Mouse (Mus musculus) layer of hippocampus, adult 11-12 months (tissue): ENCODE data around the gene Coasy.

Experiments used
- DNase-seq: peaks from one replicate; pipeline ENCODE4 v3.0.0; 2022; ENCODE audit warnings: low spot score

Coasy gene

DNA sequence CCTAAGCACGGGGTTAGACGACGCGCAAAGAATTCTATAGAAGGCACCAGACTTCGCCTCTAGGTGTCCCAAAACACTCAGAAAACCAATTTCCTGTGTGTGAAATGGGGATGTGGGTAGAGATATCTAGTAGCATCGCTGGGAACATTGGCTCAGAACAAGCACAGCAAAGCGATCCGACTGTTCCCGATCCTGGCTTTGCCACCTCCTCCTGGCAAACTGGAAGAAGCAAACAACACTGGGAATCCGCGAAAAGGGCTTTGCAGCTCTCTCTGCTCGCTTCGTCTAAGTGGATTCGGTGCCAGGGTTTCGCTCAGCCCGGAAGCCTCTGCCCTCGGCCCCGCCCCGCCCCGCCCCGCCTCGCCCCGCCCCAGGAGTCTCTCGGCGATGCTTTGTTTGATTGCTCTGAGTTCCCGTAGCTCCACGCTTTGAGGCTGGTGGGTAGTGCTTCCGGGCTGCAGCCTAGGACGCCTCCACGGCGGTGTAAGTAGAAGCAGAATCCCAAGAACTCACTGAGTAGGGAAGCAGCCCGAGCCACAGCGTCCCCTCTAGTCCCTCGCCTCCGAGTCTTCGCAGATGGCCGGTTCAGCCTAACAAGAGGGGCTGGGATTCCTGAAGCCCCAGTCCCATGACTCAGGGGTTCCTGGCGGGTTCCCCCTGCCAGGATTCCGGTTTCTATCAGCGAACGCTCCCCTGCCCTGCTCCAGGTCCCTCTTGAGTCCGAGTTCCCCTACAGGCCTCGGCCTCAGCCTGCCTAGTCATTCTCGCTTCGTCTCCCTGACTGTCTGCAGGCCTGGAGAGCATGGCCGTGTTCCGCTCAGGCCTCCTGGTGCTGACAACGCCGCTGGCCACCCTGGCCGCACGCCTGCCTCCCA is at the start of gene Coasy:
TSS of gene Coasy (plus strand) at position 358 of the 875 bp plus-strand sequence.
- peak; percentile 88 for DNase-seq

DNA sequence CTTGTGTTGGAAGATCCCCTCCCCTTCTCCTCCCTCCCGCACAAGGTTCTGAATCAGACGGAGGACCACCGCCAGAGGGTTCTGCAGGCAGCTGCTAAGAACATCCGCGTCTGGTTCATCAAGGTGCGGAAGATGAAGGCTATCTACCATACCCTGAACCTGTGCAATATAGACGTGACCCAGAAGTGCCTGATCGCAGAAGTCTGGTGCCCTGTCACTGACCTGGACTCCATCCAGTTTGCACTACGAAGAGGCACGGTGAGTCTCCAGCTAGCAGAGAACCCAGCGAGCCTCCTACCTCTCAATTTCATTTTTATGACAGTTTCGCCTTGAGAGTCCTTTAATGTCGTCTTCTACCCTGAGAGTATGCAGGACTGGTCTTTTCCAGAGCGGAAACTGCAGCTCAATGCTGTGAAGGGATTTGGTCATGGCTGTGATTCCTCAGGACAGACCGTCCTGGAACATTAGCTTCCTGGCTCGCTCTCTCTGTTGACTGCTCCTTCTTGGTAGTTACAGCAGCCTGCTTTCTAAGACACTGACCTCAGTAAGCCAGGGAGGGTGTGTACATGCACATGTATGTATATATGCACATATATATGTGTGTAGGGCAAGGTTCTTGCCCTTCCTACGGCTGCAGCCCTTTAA is 48.4 kb upstream of the Coasy start:
- DNase-seq = no peak

DNA sequence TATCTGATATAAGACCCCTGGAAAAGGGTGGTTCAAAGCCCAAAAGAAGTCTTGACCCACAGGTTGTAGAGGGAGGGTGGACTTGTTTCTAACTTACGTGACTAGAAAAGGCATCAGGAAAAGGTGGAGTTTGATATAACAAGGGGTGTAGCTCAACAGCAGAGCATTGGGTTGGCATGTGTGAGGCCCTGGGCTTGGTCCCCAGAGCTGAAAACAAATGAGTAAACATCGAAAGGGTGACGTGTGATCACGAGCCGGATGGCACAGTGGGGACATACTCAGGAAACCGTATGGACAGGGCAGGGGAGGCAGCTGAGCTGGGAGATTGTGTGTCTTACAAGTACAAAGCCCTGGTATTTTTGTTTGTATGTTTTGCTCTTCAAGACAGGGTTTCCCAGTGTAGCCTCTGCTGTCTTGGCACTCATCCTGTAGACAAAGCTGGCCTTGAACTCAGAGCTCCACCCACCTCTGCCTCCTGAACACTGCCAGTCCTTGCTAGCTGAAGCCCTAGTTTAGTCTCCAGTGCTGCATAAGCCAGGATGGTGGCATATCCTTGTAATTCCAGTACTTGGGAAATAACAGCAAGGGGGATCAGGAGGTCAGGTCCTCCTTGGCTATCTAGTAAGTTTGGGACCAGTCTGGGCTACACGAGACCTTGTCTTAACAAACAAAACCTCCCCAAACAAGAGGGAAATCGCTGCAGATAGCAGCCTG is 47.6 kb upstream of the Coasy start:
- no peak for DNase-seq

DNA sequence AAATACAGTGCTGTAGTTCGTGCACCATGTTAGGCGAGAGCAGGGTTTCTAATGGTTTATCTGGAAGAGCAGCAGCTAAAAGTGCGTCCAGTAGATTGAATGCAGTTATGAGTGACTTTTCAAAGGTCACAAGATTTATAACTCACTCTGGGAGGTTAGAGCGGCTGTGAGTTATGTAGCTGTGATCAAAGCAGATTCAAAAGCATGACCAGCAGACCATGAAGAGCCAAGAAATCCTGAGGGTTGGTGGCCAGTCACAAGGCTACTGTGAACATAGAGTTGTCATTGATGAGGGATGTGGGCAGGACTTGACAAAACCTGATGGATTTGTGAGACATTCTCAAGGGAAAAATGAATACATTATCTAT is 47.1 kb upstream of the Coasy start:
- DNase-seq = no peak

DNA sequence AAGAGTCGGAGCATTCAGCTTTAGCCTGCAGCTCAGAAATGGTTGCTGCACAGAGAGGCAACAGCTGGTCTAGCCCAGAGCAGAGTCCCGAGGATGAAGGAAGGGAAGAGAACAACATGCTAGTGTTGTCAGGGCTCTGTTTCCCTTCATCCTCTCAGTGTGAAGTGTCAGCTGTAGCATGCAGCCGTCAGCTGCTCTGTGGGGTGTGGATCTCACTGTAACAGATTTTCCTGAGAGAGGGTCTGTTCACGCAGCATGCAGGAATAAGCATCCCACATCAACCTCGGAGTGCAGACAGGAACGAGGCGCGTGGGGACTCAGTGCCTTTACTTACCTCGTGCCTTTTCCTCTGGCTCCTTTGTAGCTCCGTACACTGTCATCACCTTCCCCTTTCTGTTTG is 44.6 kb upstream of the Coasy start:
- no peak for DNase-seq

DNA sequence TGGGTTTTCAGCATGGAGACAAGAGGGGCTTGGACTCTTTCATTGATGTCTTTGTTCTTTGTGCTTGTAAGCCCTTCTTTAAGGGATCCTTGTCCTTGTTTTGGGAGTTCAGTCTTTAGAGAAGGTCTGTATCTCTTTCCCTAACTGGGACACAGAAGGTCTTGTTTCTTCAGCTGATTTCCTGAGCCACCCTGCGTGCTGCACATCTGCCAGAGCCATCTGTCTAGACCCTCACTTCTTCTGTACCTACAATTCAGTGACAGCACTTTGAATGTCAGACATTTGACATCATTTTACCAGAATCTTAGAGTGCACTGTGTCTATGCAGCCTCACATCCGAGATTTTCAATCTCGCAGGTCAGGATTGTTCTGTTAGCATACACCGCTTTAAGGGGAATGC is 36.5 kb upstream of the Coasy start:
- DNase-seq = no peak

DNA sequence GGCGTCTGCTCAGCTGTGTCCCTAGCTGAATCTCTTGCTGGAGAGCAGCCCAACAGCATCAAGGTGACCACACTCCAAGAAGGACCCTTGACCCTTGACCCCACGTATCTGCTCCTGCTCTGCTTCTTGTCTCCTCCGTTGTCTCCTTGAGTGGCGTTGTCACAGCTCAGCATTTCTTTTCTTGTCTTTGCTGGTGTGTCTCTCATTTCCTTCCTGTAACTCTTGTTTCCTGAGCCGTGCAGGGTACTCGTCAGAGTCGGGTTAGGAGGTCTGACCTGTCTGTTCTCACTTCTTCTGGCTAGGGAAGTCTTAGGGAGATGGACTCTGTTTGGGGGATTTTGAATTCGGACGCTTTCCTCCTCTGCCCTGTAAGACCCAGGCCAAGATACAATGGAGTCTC is 35.9 kb upstream of the Coasy start:
- no peak for DNase-seq

DNA sequence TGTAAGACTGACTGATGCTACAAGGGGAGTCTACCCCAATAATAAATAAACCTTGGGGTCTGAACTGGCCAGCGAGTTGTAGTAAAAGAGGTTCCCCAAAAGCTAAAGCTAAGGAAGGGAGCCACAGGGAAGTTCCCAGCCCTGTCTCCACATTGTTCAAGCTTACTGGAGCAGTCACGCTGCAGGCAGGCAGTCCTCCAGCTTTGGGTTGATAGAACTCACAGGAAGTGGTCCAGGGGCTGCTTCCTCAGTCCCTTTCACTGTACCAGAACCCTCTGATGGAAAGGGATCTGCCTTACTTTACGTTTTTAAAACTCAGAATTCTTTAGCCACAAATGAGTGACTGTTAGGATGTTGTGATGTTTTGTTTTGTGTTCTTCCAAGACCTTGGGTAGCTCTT is 34.9 kb upstream of the Coasy start:
- no peak for DNase-seq

DNA sequence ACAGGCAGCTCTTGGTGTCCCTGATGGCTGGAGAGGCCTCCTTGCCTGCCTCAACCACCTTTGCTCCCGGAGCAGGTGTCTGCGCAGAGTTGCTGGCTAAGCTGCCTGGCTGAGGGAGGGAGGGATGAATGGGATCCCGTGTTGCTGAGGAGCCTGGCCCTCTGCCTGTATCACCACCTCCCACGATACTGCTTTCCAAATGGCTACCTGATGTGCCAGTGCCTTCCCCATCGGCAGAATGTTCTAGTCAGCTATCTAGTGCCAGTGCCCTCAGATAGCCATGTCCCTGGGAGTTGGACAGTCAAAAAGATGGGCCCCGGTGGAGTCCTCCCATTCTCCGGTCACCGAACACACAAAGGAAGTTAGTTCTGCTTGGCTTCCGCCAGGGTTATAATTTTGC is 32.0 kb upstream of the Coasy start:
- DNase-seq = peak; percentile 66

DNA sequence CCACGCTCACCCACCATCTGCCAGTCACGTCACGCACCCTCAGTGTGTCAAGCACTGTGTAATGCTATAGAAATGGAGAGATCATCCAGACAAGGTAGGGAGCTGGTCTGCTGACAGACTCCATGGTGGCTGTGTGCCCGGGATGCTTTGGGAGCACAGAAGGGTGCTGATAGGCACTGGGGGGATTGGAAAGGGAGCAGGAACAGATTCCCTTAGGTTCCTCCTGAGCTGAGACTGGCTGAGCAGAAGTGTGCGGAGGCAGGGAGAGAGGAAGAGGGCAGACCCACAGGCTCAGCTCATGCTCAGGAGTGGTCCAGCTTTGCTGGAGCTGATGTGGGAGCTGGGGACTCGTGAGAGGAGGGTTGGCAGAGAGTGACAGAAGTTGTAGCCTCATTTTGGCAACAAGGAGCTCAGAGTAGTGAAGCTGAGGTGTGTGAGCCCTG is 31.3 kb upstream of the Coasy start:
- peak; percentile 56 for DNase-seq

DNA sequence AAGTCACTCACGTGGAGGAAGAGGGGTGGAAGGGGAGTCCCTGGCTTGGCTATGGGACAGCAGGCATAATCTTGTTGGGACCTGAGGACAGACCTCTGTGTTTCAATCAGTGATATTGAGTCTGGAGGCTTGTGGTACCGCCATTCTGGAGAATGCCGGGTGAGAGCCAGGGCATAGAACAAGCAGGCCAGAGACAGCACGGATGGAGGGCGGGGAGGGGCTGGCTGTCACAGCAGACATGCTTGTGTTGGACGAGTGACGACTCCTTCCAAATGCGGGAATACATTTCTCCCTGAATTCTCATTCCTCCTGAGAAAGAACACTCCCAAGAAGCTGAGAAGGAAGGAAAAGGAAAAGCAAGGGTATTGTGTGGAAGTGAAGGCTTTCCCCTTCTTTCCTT is 30.7 kb upstream of the Coasy start:
- no peak for DNase-seq

DNA sequence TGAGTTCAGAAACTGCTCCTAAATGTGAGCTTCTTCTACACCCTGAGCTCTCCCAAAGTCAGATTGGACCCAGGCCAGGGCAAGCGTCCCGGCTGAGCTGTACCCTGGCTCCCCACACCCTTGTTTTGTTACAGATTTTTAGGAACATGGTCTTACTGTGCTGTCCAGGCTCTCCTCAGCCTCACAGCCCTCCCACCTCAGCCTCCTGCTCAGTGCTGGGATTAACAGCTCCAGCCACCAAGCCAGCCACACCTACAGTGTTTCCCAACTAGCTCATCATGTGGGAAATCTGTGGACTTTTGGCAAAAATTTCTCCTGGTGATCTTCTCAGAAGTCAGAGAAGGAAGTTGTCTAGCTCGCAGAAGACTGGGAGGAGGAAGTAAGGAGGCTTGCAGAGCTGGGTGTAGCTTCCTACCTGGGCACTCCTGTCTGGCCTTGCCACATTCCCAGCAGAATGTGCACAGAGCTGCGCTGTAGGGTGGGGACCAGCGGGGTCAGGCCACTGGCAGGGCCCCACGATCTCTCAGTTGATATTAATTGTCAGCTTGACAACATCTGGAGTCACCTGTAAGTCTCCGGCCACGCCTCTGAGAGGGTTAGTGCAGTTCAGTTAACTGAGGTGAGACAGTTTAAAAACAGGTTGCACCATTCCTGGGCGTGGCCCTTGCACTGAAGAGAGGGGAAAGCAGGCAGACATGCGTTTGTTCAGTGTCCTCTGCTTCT is 29.5 kb upstream of the Coasy start:
- no peak for DNase-seq

DNA sequence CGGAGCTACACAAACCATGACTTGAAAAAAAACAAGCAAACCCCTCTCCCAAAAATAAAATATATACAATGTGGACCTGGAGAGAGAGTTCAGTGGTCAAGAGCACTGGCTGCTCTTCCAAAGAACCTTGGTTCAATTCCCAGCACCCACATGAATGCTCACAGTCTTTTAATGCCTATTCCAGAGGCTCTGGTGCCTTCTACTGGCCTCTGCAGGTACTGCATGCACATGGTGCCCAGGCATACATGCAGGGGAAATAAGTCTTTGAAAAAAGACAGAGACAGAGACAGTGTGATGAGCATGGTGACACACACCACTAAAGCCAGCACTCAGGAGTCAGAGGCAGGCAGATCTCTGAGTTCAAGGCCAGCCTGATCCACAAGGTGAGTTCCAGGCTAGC is 28.4 kb upstream of the Coasy start:
- no peak for DNase-seq

DNA sequence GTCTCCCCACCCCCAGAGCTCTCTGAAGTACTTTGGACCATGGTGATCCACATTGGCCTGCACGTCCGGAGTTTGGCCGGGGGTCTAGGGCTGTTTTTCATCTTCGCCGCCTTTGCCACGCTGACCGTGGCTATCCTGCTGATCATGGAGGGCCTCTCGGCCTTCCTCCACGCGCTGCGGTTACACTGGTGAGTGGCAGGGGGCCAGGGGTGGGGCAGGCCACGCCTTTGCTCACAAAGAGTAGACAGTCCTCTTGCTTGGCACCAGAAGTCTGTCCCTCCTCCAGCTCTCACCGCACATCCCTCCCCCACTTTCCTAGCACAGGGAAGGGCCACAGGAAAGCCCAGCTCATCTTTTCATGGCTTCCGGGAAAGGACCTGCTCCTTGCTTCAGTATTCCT is 26.9 kb upstream of the Coasy start:
- no peak for DNase-seq

DNA sequence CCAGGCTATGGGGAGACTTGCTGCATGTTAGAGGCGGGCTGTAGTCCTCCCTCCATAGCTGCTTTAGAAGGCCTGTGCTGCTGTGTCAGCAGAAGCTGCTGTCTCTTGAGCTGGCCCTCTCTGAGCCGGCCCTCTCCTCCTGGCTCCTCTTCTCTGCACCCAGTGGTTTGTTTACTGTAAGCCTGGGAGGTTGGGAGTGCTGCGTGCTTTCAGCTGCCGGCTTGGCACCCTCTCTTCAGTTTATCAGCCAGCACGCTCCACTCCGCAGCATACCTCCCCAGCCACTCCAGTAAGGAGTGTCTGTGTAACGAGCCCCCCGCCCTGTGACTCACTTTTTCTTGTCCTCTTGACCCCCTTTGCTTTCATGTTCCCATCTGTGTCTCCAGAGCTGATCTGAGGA is 25.5 kb upstream of the Coasy start:
- no peak for DNase-seq

DNA sequence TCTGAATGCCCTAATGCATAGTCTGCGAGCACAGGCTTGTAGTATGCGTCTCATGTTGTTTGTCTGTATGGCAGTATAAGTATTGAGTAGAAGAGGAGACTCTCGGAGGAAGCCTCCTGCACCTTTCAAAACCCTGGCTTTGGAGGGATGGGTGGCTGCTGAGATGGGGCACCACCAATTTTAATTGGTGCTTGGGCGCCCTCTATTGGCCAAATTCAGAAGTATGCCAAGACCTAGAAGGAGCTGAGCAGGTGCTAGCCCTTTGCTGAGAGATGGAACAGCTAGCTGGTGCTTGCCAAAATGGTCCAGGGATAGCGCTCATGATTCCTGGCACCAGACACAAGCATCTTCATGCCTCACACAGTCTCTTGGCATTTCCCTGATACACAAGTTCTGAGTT is 24.5 kb upstream of the Coasy start:
- DNase-seq = peak; percentile 87

DNA sequence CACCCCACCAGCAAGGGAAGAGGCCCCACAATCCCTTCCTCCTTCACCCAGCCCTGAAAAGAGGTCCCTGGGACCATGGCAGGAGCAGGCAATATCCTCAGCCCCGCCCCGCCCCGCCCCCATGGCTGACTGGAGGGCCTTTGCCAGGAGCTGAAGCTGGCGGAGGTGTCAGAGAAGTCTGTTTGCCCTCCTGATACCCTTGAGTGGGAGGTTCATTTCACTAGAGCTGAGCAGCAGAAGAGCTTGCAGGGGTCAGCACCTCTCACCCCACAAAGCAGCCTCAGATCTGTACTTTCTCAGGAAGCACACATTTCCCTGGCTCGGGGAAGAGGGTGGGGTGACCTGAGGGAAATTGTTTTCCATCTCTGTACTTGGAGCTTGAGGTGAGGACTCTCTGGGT is 23.6 kb upstream of the Coasy start:
- no peak for DNase-seq

DNA sequence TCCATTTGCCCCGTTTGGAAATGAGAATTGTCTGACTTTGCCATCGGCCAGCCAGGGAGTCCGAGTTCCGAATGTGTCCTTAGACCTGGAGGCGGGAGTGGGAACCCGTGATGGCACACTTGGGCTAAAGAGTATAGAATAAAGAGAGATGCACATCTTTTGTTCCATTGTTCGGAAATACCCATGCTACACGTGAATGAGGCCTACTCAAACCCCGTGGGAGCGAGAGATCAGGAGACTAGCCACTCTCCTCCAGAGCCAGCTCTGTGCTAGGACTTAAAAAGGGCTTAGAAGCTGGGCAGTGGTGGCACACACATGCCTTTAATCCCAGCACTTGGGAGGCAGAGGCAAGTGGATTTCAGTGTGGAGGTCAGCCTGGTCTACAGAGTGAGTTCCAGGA is 22.9 kb upstream of the Coasy start:
- no peak for DNase-seq

DNA sequence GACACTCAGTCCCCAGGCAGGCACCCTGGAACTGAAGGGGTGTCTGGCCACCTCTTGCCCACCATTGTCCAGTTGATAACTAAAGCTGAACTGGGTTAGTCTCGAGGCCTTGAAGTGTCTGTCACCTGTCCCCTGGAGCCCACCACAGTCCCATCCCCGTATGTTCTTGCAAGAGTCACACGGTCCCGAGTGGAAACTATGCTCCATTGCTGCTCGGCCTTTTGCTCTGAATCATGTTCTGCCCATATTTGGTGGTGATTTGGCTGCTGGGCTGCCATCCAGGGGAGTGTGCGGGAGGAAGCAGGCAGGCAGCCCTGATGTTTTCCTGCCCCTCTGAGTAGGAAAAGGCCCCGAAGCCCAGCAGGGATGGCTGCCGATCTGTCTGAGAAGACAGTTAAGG is 22.2 kb upstream of the Coasy start:
- DNase-seq = peak; percentile 64

DNA sequence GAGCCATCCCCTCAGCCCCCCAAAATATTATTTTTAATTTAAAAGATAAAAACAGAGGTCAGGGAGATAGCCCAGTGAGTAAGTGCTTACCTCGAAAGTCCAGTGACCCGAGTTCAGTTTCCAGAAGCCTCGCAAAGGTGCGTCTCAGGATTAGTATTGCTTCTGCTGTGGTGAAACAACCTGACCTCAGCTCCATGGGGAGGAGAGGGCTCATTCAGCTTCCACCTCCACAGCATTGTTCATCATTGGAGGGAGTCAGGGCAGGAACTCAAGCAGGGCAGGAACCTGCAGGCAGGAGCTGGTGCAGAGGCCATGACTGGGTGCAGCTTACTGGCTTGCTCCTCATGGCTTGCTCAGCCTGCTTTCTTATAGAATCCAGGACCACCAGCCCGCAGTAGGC is 21.3 kb upstream of the Coasy start:
- DNase-seq = no peak

DNA sequence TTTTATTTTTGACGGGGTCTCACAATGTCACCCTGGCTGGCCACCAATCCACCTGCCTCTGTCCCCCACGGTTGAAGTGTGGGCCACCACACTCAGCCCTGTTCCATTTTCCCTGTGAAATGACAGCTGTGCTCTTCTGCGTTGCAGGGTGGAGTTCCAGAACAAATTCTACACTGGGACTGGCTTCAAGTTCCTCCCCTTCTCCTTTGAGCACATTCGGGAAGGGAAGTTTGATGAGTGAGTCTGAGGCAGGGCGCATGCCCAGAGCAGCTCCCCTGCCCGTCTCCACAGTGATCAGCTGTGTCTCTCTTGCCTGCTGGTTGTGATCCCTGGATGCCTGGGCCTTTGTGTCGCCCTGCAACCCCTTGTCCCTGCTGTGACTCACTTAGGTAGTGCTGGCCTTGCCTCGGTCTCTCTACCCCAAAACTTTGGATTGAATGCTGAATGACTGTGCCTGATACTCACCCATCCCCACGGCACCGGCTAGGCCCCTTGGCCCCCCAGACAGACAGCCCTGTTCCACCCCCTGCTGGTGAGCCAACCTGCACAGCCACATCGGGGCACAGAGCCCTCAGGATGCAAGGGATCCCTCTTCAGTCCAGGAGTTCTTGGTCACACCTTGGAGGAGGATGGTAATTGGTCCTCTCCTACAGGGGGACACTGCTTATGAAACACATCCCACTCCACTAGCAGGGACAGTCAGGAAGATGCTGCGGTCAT is 20.0 kb upstream of the Coasy start:
- DNase-seq = peak; percentile 61
